ENCODE assay signal across 23 mouse cellular contexts in the genomic region with DNA sequence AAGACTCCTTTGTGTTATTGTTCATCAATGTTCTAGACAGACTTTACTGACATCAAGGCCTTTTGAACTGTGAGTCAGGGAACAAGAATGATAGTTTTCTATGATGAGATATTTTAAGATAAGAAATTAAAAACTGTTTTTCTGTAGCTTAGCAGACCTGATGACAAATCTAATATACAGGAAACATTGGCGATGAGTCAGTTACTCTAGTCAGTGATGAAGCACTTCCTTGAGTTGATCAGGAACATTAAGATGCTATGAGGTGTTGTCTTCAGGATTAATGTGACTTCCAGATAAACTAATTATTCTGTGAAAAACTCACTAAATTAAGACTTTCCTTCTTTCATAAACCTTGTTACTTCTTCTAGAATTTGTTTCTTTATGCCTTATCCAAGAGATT.
DNase-seq lines count a peak whose midpoint lies in the region; ATAC-seq and TF ChIP-seq lines count a peak whose summit lies in the region.
"Had no signal": no experiment of that assay in that cellular context is flagged by ENCODE, and none has a peak within 500 bp of the region (broad histone marks: within the 10 kb centered on the region; RNA-seq: fewer than 3 reads in every experiment).

No protein-coding gene starts in this region.

- H3K9me3 ChIP-seq in kidney, embryonic 14.5 days (ENCODE audit: control insufficient read depth, low read length): no peaks in the 10 kb centered on the region
- H3K9me3 ChIP-seq: embryonic facial prominence, embryonic 10.5 days; embryonic facial prominence, embryonic 12.5 days; forebrain, embryonic 10.5 days; forebrain, embryonic 12.5 days had no signal

- peaks cover 25% of the 10 kb centered on the region for H3K36me3 ChIP-seq in C2C12 (ENCODE audit: control insufficient read depth, insufficient read depth)
- H3K36me3 ChIP-seq in kidney, embryonic 14.5 days (ENCODE audit: control insufficient read depth, insufficient read depth, low read length): no peaks in the 10 kb centered on the region

- TF ChIP-seq CTCF in C2C12 (IDR thresholded peaks at IDR 0.05; ENCODE audit: control insufficient read depth, insufficient read depth, insufficient read length): no peak
- TF ChIP-seq CTCF in embryonic fibroblast, embryonic 13.5 days (IDR thresholded peaks at IDR 0.05; ENCODE audit: borderline replicate concordance, insufficient read depth, low read length): no peak

- 0 out of 2 replicates have a peak overlapping the region, but pooled peaks have one; percentile 52 for H3K27ac ChIP-seq in embryonic fibroblast, embryonic 13.5 days (ENCODE audit: insufficient read depth, low read length)
- H3K27ac ChIP-seq in kidney, embryonic 14.5 days (ENCODE audit: low read depth, low read length): no peak overlapping the region
- H3K27ac ChIP-seq: embryonic facial prominence, embryonic 10.5 days; embryonic facial prominence, embryonic 12.5 days; forebrain, embryonic 10.5 days; forebrain, embryonic 12.5 days had no signal

- H3K4me3 ChIP-seq in C2C12 (ENCODE audit: insufficient read depth, poor library complexity, severe bottlenecking): no peak overlapping the region
- no peak overlapping the region for H3K4me3 ChIP-seq in embryonic fibroblast, embryonic 13.5 days (ENCODE audit: insufficient read depth, low read length)
- no peak overlapping the region for H3K4me3 ChIP-seq in kidney, embryonic 14.5 days (ENCODE audit: low read length)
- H3K4me3 ChIP-seq: embryonic facial prominence, embryonic 10.5 days; embryonic facial prominence, embryonic 12.5 days; erythroblast, embryonic 14.5 days; forebrain, embryonic 10.5 days; forebrain, embryonic 12.5 days had no signal

- WGBS in kidney, embryonic 14.5 days: 86% methylated on average over 1 of the region's 1 CpGs

- no peaks in the 10 kb centered on the region for H3K27me3 ChIP-seq in C2C12 (ENCODE audit: control insufficient read depth, insufficient read depth, insufficient read length)
- H3K27me3 ChIP-seq in kidney, embryonic 14.5 days (ENCODE audit: control insufficient read depth, insufficient read depth, low read length): no peaks in the 10 kb centered on the region
- H3K27me3 ChIP-seq: embryonic facial prominence, embryonic 12.5 days; forebrain, embryonic 12.5 days; Patski had no signal

- no peak for TF ChIP-seq POLR2A in embryonic fibroblast, embryonic 13.5 days (IDR thresholded peaks at IDR 0.05; ENCODE audit: low read depth, low read length)

- H3K79me2 ChIP-seq in C2C12 (ENCODE audit: control insufficient read depth, insufficient read depth): no peaks in the 10 kb centered on the region

- H3K4me1 ChIP-seq in embryonic fibroblast, embryonic 13.5 days (ENCODE audit: control insufficient read depth, insufficient read depth, low read length): peaks cover 6% of the 10 kb centered on the region; the same call in 1 of the 2 replicates
- H3K4me1 ChIP-seq in kidney, embryonic 14.5 days (ENCODE audit: control insufficient read depth, insufficient read depth, low read length): no peaks in the 10 kb centered on the region
- H3K4me1 ChIP-seq: embryonic facial prominence, embryonic 10.5 days; embryonic facial prominence, embryonic 12.5 days; forebrain, embryonic 10.5 days; forebrain, embryonic 12.5 days had no signal

- H3K4me2 ChIP-seq in kidney, embryonic 14.5 days (replicated peaks; ENCODE audit: low read depth, low read length): no peak overlapping the region
- H3K4me2 ChIP-seq: embryonic facial prominence, embryonic 12.5 days; forebrain, embryonic 12.5 days had no signal

- no peak overlapping the region for H3K9ac ChIP-seq in kidney, embryonic 14.5 days (ENCODE audit: low read depth, low read length)
- H3K9ac ChIP-seq: embryonic facial prominence, embryonic 12.5 days; forebrain, embryonic 12.5 days had no signal

- DNase-seq in 3T3-L1 (ENCODE audit: low read depth, low spot score): peak; percentile 72
- no peak for DNase-seq in thymus, postnatal 10 days (ENCODE audit: low spot score in 2 of 2)
- DNase-seq in retina, embryonic 14.5 days (ENCODE audit: low spot score): no peak
- DNase-seq: adrenal gland, adult 8-10 months; adrenal gland, postnatal 14 days; adrenal gland, postnatal 36 days; B cell, adult 2 months; cerebellum, adult 11-12 months; cerebellum, adult 9-10 months; cerebellum, postnatal 10 days; cerebellum, postnatal 25 days had no signal

- ATAC-seq in kidney, embryonic 14.5 days (ENCODE audit: low FRiP score, low TSS enrichment): no peak
- ATAC-seq: activated CD4-positive, CD25-positive, alpha-beta regulatory T cell, adult 4 months; forebrain, embryonic 14.5 days; forebrain, embryonic 16.5 days; Patski had no signal

- H3K79me3 ChIP-seq in C2C12 (ENCODE audit: low read depth): no peaks in the 10 kb centered on the region

- no peak overlapping the region for H3ac ChIP-seq in C2C12 (ENCODE audit: control insufficient read depth, insufficient read length, low read depth)

TF ChIP-seq in C2C12, 6 proteins besides CTCF, POLR2A, EP300 and RAD21:
- TF ChIP-seq FOSL1 (IDR thresholded peaks at IDR 0.05; ENCODE audit: insufficient read depth, low read length, poor library complexity, severe bottlenecking) (peak; percentile 75), CEBPB (IDR thresholded peaks at IDR 0.05; ENCODE audit: low read depth) (no peak)
